Mouse (Mus musculus): ENCODE results near the gene Tex47.

Gene Tex47

GRCm38 (mm10) chr5:7303819-7304218 lies at the start of gene Tex47:
TSS of gene Tex47 (plus strand) at chr5:7304119.
- no peak for DNase-seq (ENCODE audit: low read depth, low spot score)

DNA sequence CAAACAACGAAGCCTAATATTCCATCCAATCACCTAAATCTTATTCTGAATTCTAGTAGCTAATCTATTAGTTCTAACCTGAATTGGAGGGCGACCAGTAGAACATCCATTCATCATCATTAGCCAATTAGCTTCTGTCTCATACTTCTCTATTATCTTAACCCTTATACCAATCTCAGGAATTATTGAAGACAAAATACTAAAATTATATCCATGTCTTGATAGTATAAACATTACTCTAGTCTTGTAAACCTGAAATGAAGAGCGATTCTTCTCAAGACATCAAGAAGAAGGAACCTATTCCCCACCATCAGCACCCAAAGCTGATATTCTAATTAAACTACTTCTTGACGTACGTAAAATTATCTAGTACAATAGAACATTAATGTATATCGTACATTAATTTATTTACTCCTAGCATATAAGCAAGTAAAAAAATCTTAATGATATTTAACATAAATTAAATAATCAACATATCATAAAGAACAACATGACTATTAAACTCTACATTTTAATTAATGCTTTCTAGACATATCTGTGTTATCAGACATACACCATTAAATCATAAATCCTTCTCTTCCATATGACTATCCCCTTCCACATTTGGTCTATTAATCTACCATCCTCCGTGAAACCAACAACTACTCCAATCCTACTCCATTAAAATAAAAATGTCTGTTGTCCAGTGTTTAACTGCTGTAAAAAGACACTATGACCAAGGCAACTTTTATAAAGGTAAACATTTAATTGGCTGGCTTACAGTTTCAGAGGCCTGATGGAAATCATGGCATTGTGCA lies 27.1 kb upstream of the Tex47 start:
- no peak for DNase-seq (ENCODE audit: low read depth, low spot score)

- DNase-seq (ENCODE audit: low read depth, low spot score), result no peak
Observed at GRCm38 (mm10) chr5:7284336-7284735, 19.6 kb upstream of the Tex47 start.

GRCm38 (mm10) chr5:7302969-7303368 lies 950 bp upstream of the Tex47 start:
- no peak for DNase-seq (ENCODE audit: low read depth, low spot score)

GRCm38 (mm10) chr5:7325594-7325993 lies 21.7 kb downstream of the Tex47 start:
- DNase-seq (ENCODE audit: low read depth, low spot score), result no peak

- no peak for DNase-seq (ENCODE audit: low read depth, low spot score)
Observed at GRCm38 (mm10) chr5:7344145-7345010, 40.5 kb downstream of the Tex47 start, which contains the start of gene Zfp804b. TSS of gene Zfp804b (minus strand) at chr5:7344756.

GRCm38 (mm10) chr5:7345011-7345389 lies 41.1 kb downstream of the Tex47 start:
- no peak for DNase-seq (ENCODE audit: low read depth, low spot score)

Measured in A20 (cell line).